Comparison of ENCODE assay signal across 9 mouse cellular contexts in the genomic region with DNA sequence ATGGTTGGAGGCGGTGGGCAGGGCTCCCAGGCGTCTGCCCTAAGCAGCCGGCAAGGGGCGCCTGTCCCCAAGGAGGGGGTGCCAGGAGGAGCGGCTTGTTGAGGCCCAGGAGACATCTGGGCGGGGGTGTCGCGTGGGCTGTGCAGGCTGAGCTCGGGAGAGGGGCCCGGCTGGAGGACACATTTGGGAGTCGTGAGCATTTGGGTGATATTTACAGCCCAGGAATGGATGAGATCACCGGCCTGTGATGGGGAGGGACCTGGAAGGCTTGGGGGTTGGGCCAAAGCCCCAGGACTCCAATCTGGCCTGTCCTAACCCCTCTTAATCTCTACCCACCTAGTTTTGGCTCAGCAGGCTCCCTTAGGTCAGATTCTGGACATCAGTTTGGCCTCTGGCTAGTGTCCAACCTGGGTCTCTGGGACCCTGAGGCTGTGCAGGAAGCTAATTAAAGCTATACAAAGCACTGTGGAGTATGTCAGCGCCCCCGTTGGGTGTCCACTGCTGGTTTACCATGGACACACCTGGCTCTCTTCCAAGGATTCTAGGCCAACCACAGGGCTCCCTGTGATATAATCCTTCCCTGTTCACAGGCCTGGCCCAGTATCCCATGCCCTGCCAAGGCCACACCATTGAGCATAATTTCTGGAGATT. TPM values are rescaled to one million over a fixed set of nuclear protein-coding genes. Genes with fewer than 3 reads are reported as not detected.
DNase-seq lines count a peak whose midpoint lies in the region; ATAC-seq and TF ChIP-seq lines count a peak whose summit lies in the region.
"Had no signal": no experiment of that assay in that cellular context is flagged by ENCODE, and none has a peak within 500 bp of the region (broad histone marks: within the 10 kb centered on the region; RNA-seq: fewer than 3 reads in every experiment).

No protein-coding gene starts in this region.

- ATAC-seq in heart, embryonic 11.5 days (replicated peaks; ENCODE audit: insufficient number of reproducible peaks, low FRiP score, low TSS enrichment): no peak; the same call in 1 of the 2 replicates
- ATAC-seq in forebrain, embryonic 16.5 days: peak; percentile 67
- peak; percentile 77 for ATAC-seq in hindbrain, postnatal 0 days
- no peak for ATAC-seq in activated CD4-positive, CD25-positive, alpha-beta regulatory T cell, adult 4 months

- H3K36me3 ChIP-seq in heart, embryonic 11.5 days (ENCODE audit: control insufficient read depth, insufficient read depth, low read length): no peaks in the 10 kb centered on the region
- H3K36me3 ChIP-seq in forebrain, embryonic 16.5 days (ENCODE audit: control insufficient read depth, insufficient read depth): no peaks in the 10 kb centered on the region
- H3K36me3 ChIP-seq in hindbrain, postnatal 0 days (ENCODE audit: insufficient read depth, low read length): no peaks in the 10 kb centered on the region

- WGBS in heart, embryonic 11.5 days (ENCODE audit: insufficient replicate concordance): 21% methylated on average over 14 of the region's 14 CpGs
- WGBS in forebrain, embryonic 16.5 days: 29% methylated on average over 14 of the region's 14 CpGs
- 25% methylated on average over 14 of the region's 14 CpGs for WGBS in hindbrain, postnatal 0 days

- TF ChIP-seq CTCF in hindbrain, postnatal 0 days (IDR thresholded peaks at IDR 0.05; ENCODE audit: low read depth): no peak

- H3K9ac ChIP-seq in heart, embryonic 11.5 days (ENCODE audit: low read depth, low read length): 0 out of 2 replicates have a peak overlapping the region, but pooled peaks have one; percentile 44
- no peak overlapping the region for H3K9ac ChIP-seq in forebrain, embryonic 16.5 days (replicated peaks; ENCODE audit: low read depth, low read length)
- no peak overlapping the region for H3K9ac ChIP-seq in hindbrain, postnatal 0 days (replicated peaks; ENCODE audit: low read length)

- no peaks in the 10 kb centered on the region for H3K9me3 ChIP-seq in heart, embryonic 11.5 days (replicated peaks; ENCODE audit: control insufficient read depth, low read length)
- no peaks in the 10 kb centered on the region for H3K9me3 ChIP-seq in forebrain, embryonic 16.5 days (ENCODE audit: control insufficient read depth, low read length)
- H3K9me3 ChIP-seq in hindbrain, postnatal 0 days (ENCODE audit: low read length): no peaks in the 10 kb centered on the region
- H3K9me3 ChIP-seq: megakaryocyte, embryonic 14.5 days had no signal

- H3K27me3 ChIP-seq in heart, embryonic 11.5 days (ENCODE audit: control insufficient read depth, insufficient read depth, low read length): peaks cover 14% of the 10 kb centered on the region
- no peaks in the 10 kb centered on the region for H3K27me3 ChIP-seq in forebrain, embryonic 16.5 days (replicated peaks; ENCODE audit: control insufficient read depth, insufficient read depth, low read length)
- no peaks in the 10 kb centered on the region for H3K27me3 ChIP-seq in hindbrain, postnatal 0 days (ENCODE audit: insufficient read depth, low read length)
- H3K27me3 ChIP-seq: megakaryocyte, embryonic 14.5 days had no signal

- H3K27ac ChIP-seq in heart, embryonic 11.5 days (ENCODE audit: low read depth, low read length): 0 out of 2 replicates have a peak overlapping the region, but pooled peaks have one; percentile 12
- peak overlapping the region; percentile 45 for H3K27ac ChIP-seq in forebrain, embryonic 16.5 days (ENCODE audit: low read length)
- peak overlapping the region; percentile 41; the same call in 1 of the 2 replicates for H3K27ac ChIP-seq in hindbrain, postnatal 0 days

- no peak for DNase-seq in heart, adult 8-10 months (ENCODE audit: low spot score)
- DNase-seq in adrenal gland, postnatal 10 days: peak; percentile 83
- DNase-seq in hindbrain, postnatal 0 days (ENCODE audit: low spot score): peak; percentile 86
- DNase-seq in lung, postnatal 10 days: peak; percentile 58
- DNase-seq in urinary bladder, postnatal 14 days (ENCODE audit: low spot score): no peak

- H3K4me3 ChIP-seq in heart, embryonic 11.5 days (ENCODE audit: low read depth, low read length): no peak overlapping the region
- H3K4me3 ChIP-seq in forebrain, embryonic 16.5 days (replicated peaks; ENCODE audit: low read length): no peak overlapping the region
- no peak overlapping the region for H3K4me3 ChIP-seq in hindbrain, postnatal 0 days (ENCODE audit: low read length)

- H3K4me2 ChIP-seq in heart, embryonic 11.5 days: peak overlapping the region; percentile 25; the same call in 1 of the 2 replicates
- H3K4me2 ChIP-seq in forebrain, embryonic 16.5 days (ENCODE audit: low read length): no peak overlapping the region
- H3K4me2 ChIP-seq in hindbrain, postnatal 0 days (ENCODE audit: low read depth, low read length): no peak overlapping the region

- H3K4me1 ChIP-seq in heart, embryonic 11.5 days (ENCODE audit: control insufficient read depth, insufficient read depth, low read length): peaks cover 15% of the 10 kb centered on the region
- H3K4me1 ChIP-seq in forebrain, embryonic 16.5 days (replicated peaks; ENCODE audit: control insufficient read depth, insufficient read depth, low read length): peaks cover 25% of the 10 kb centered on the region
- H3K4me1 ChIP-seq in hindbrain, postnatal 0 days (ENCODE audit: insufficient read depth, low read length): peaks cover 20% of the 10 kb centered on the region

RNA-seq across cellular contexts. Expression of a gene that starts 27.2 kb away (rescaled TPM):
- polyA plus RNA-seq in heart, embryonic 11.5 days (2014; fragmentation: Nextera tagmentation; extraction: Ambion mirVana): 0.25 and 0.26 TPM in 2 replicates
- total RNA-seq in heart, adult 8-10 months (2022): 1 to 10 TPM; 2.8 to 4.7 (median 3.8) TPM
- total RNA-seq in adrenal gland, postnatal 10 days (2021): under 1 TPM; 0.66 to 0.94 TPM
- polyA plus RNA-seq in forebrain, embryonic 16.5 days (2015; fragmentation: Nextera tagmentation; extraction: Ambion mirVana): 21.7 and 24.4 TPM in 2 replicates
- total RNA-seq in hindbrain, postnatal 0 days (2014; rRNA removed): 38.2 and 55.7 TPM in 2 replicates
- polyA plus RNA-seq in hindbrain, postnatal 0 days (2015; fragmentation: Nextera tagmentation; extraction: Ambion mirVana): 20.4 and 23.1 TPM in 2 replicates
- polyA plus RNA-seq in activated CD4-positive, CD25-positive, alpha-beta regulatory T cell, adult 4 months (2017; shearing (Covaris generic)): not detected

Comparison
In these comparisons a context has a peak if more than half of its experiments do, and no peak if none do; other contexts are left out.
1. ATAC-seq: peak in forebrain, embryonic 16.5 days (single experiment) and hindbrain, postnatal 0 days (single experiment); none in heart, embryonic 11.5 days (single experiment) and activated CD4-positive, CD25-positive, alpha-beta regulatory T cell, adult 4 months (single experiment).
2. DNase-seq: peak in adrenal gland, postnatal 10 days (single experiment), hindbrain, postnatal 0 days (single experiment) and lung, postnatal 10 days (single experiment); none in heart, adult 8-10 months (single experiment) and urinary bladder, postnatal 14 days (single experiment).
3. RNA of a gene that starts 27.2 kb away (polyA plus RNA-seq): 21.7 to 24.4 TPM in forebrain, embryonic 16.5 days and 20.4 to 23.1 TPM in hindbrain, postnatal 0 days; 0.25 to 0.26 TPM in heart, embryonic 11.5 days and not detected in activated CD4-positive, CD25-positive, alpha-beta regulatory T cell, adult 4 months; every median in the first group is over 10 times any median in the second.
4. Peak in every context shown above with its lines, with median percentiles within 50 percentile points of each other: H3K27ac ChIP-seq.